Mouse (Mus musculus) cerebral cortex, adult 2 months (tissue): Measurements from ENCODE around the gene Spata2.

Experiments used
- WGBS: fragments of 180-500 bp; shearing (Covaris S2); methylation state at CpG from one replicate; pipeline ENCODE4 v1.1.7; 2018; 5-methylcytosine and 5-hydroxymethylcytosine counted together

The Spata2 gene

DNA sequence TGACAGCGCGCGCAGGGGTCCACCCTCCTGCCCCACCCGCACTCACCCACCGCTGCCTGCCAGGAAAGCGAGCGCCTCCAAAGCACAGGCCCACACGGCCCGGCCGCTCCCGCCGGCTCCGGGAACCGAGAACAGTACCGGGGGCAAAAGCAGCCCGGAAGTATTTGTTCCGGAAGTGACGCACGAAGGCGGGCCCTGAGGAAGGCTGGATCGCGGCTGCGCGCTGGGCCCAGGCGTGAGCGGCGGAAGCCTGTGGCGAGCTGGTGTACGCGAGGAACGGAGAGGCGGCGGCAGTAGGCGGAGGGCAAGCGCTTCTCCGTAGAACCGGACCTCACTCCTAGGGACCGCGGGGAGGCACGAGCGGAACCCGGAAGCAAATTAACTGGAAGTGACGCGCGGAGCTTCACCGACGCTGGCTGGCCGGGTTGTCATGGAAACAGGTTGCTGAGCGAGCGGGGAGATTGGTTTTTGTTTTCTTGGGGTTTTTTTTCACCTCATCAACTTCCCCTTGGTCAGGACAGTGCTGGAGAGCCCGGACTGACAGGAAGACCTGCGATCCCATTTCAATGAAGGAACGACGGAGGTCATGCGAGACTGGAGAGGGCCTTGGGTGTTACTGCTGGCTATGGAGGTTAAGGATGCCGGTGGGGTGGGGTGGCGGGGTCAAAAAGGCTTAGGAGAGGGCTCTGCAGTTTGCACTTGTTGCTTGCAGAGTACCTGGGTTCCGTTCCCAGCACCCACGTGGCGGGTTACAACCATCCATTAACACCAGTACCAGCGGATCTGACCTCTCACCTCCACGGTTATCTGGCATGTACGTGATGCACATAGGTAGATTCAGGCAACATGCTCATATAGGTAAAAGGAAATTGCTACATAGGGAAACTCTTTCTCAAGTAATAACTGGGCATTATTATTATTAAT, at the start of gene Spata2:
Spata2 (minus strand) TSS at position 175 of the 924 bp plus-strand sequence.
- 1% methylated on average over 61 of the region's 63 CpGs for WGBS

GRCm38 (mm10) chr2:167542361-167542760, 49.7 kb upstream of the Spata2 start:
- WGBS: 89% methylated on average over 4 of the region's 4 CpGs

GRCm38 (mm10) chr2:167541761-167542160, 49.1 kb upstream of the Spata2 start:
- 84% methylated on average over 12 of the region's 12 CpGs for WGBS

DNA sequence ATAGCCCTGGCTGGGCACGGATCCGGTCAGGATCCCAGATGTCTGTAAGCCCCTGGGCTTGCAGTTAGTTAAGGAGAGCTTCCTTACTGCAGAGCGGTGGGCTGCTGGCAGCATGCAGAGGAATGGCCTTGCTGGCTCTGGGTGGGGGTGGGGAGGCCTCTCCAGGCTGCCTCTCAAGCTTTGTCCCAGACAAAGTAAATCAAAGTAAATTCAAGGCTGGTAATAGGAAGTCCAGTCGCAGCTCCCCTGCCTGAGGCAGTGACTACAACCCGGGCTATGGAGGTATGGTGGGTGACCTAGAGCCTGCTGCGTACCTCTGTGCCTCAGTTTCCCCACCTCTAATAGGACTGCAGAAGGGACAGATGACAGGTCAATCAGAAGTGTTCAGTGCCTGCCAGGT, 48.6 kb upstream of the Spata2 start:
- WGBS: 57% methylated on average over 6 of the region's 6 CpGs

DNA sequence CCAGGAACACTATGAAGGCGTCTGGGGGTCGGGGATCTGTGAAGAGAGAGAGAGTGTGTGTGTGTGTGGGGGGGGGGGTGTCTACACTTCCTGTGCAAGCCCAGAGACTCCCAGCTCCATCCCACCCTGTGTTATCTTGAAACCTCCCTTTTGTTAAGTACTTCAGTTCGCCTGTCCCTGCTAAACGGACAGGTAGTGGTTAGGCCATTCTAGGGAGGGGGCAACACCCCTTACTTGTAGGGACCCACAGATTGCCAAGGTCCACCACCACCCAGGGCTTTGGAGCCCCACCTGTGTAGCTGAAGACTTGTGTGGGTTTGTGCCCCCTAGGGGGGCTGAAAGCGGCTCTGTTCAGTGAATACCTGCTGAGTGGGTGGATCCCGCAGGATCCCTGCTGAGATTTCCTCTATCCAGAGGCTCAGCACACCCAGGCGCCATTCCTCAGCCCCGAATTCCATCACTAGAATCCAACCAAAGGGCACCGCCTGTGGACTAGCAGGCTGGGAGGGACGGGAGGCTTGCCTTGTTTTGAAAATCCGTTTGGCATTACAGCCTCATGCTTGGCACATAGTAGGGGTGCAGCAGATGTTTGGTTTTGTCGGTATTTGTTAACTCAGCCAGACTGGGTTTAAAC, 47.9 kb upstream of the Spata2 start:
- 59% methylated on average over 12 of the region's 12 CpGs for WGBS

DNA sequence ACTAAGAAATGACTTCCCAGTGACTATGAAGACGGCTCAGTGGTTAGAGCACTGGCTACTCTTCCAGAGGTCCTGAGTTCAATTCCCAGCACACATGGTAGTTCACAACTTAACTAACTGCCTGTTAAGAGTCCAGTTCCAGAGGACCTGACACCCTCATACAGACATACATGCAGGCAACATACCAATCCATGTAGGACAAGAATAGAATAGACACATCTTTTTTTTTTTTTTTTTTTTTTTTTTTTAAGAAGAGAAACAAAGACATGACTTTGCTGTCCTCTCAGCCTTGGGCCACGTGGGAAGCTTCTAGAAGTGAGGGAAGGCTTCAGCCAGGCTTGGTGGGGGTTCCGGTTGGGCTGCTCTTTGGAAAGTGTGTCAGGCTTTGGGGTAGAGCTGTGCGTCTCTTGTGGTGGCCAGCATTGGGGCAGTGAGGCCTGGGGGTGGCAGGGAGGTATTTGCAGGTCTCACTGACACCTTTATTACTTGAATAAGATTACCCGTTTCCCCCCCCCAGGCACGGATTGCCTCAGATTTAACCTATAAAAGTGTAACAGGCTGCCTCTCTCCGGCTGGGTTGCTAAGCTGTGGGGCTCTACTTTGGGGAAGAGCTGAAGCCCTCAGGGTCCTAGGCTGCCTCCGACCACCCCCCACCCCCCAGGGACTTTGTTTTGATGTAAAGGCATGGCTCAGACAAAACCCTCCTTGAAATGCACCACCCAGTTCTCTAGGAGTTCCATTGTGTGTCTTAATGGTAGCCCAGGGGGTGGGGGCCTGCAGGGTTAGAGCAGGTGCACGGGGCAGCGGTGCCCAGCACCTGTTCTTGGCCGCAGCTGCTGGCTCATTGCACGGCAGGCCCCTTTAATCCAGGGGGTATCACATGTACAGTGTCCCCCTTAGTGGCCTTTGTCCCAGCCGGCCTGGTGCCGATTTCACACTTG, 47.1 kb upstream of the Spata2 start:
- 64% methylated on average over 14 of the region's 14 CpGs for WGBS

DNA sequence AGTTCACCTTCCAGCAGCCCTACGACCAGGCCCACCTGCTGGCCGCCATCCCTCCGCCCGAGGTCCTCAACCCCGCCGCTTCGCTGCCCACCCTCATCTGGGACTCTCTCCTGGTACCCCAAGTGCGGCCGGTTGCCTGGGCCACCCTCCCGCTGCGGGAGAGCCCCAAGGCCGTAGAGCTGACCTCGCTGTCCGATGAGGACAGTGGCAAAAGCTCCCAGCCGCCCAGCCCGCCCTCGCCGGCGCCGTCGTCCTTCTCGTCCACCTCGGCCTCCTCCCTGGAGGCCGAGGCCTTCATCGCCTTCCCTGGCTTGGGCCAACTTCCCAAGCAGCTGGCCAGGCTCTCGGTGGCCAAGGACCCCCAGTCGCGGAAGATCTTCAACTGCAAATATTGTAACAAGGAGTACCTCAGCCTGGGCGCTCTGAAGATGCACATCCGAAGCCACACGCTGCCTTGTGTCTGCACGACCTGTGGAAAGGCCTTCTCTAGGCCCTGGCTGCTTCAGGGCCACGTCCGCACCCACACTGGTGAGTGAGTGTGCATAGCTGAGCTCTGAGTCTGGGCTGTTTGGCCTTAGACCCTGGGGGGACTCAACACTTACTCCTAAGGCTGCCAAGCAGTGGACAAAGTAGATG, 46.1 kb upstream of the Spata2 start:
- 66% methylated on average over 34 of the region's 34 CpGs for WGBS

DNA sequence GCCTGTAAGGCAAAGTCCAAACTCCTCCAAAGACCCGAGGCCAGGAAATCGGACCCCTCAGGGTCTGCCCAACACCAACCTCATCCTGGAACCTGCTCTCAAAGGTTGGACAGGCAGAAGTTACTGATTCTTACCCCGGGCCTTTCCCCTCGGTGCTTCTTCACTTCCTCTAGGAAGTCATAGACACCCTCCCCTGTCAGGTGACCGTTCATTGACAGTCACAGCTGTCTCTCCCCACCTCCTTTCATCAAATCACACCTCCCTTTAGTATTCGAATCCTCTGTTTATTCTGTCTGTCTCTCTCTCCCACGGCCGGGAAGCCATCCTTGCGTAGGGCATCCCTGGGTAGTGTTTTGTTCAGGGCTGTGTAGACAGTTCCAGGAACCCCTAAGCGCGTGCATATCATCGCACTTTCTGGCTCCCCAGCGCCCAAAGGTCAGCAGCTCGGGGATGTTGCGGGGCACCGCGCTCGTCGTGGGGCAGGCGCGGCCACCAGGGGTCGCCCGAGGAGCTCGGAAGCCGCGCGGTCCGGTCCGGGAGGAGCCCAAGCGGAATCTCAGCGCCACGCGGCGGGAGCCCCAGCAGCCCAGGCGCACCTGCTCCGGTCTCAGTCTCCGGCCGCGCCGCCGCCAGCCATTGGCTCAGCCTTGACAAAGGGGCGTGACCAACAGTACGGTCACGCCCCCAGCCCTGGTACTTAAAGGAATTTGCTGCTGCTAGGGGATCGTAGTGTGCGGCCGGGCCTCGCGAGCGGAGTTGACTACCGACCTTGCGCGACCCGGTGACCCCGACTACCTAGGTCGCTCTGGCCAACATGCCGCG, 45.0 kb upstream of the Spata2 start, which contains the start of gene Snai1:
Snai1 (plus strand) TSS at position 720 of the 822 bp plus-strand sequence.
- WGBS: 1% methylated on average over 58 of the region's 58 CpGs

- 72% methylated on average over 10 of the region's 10 CpGs for whole genome bisulfite sequencing
Measured at GRCm38 (mm10) chr2:167536320-167536945, 43.7 kb upstream of the Spata2 start.

- 25% methylated on average over 13 of the region's 13 CpGs for WGBS
Measured at GRCm38 (mm10) chr2:167532131-167532530, 39.4 kb upstream of the Spata2 start.

GRCm38 (mm10) chr2:167530536-167530935, 37.8 kb upstream of the Spata2 start:
- WGBS: 89% methylated on average over 4 of the region's 4 CpGs

- 83% methylated on average over 5 of the region's 5 CpGs for WGBS
Measured at GRCm38 (mm10) chr2:167529935-167530513, 37.3 kb upstream of the Spata2 start.

- 16% methylated on average over 5 of the region's 5 CpGs for WGBS
Measured at GRCm38 (mm10) chr2:167528278-167528677, 35.6 kb upstream of the Spata2 start.

DNA sequence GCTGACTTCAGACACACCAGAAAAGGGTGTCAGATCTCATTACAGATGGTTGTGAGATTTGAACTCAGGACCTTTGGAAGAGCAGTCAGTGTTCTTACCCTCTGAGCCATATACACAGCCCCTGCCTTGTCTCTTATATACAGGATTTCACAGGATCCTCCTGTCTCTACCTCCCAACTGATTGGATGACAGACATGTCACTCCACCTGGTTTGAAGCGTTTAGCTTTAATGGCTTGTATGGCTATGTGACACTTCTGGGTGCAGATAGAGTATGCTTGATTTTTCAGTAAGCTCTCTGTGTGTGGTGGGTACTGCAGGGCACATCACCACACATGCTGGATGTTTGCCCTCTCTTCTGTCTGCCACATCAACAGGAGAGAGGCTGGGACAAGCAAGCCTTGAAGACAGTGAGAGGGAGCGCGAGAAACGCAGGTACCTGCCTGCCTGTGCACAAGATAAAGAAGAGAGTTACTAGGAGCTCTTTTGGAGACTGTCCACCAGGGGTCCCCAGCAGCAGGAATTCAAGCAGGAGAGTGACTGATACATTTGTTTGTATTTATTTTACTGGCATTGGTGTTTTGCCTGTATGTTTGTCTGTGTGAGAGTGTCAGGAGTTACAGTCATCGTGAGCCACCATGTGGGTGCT, 27.0 kb upstream of the Spata2 start:
- WGBS: 86% methylated on average over 5 of the region's 5 CpGs

DNA sequence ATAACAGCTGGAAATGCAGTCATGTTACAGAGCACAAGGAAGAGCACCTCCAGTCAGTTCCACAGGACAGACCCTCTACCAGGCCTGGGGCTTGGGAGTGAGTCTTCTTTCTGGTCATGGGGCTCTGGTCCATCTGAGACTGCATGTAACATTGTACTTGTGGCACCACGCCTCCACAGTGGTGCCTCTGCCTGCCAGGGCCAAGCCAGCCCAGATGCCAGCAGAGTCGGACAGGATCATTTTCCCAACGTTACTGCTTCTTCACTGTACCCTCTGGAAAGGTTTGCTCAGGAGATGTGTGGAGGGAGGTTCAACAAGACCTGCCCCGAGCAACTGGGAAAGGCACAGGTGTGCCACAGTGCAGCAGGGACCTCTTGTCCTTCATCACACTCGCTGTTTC, 23.0 kb upstream of the Spata2 start:
- WGBS: 75% methylated on average over 5 of the region's 5 CpGs

GRCm38 (mm10) chr2:167514641-167515040, 22.0 kb upstream of the Spata2 start:
- 95% methylated on average over 4 of the region's 4 CpGs for WGBS

DNA sequence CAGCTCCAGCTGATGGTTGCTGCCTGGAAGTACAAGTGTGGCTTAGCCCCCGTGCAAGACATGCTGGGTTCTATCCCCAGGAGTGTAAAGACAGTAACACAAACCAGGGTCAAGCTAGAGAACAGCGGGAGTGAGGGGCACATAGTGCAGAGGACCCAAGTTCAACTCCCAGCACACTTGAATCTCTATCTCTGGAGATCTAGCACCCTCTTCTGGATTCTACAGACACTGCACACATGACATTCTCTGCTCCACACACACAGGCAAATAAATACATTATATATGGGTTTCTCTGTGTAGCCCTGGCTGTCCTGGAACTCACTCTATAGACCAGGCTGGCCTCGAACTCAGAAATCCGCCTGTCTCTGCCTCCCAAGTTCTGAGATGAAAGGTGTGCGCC, 20.3 kb upstream of the Spata2 start:
- 91% methylated on average over 5 of the region's 5 CpGs for WGBS

DNA sequence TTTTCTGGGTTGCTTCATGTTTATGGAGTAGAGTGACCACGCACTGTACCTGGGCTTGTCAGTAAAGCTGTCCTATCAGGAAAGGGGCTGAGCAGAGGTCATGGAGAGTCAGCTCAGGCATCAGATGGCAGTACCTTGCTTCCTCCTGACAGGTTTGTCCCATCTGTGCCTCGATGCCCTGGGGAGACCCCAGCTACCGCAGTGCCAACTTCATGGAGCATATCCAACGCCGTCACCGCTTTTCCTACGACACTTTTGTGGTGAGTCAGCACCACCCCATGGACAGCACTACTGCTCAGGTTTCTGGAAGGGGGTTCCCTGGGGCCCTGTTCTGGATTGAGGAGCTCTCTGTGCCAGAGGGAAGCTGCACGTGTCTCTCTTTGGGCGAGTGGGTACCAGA, 19.7 kb upstream of the Spata2 start:
- 91% methylated on average over 9 of the region's 9 CpGs for WGBS

DNA sequence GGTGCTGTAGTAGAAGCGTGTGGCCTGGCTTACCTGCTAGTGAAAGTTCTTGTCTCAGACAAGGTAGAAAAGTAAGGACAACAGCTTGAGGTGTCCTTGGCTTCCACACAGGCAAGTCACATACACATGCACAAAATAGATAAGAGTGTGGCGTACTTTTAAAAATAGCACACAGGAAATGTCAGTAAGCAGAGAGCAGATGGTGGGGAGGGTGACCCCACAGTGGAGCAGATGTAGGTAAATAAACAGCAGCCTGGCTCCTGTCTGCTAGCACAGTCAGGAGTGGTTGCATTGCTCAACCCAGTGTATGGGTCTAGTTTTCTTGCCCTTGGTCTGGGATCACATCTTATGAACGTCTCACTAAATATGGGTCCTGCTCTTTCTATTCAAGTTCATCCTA, 17.8 kb upstream of the Spata2 start:
- 49% methylated on average over 3 of the region's 3 CpGs for WGBS
